Mouse (Mus musculus): Measurements from ENCODE around the gene Nfam1.

GRCm38 (mm10) chr15:83026129-83026528, 7.0 kb downstream of the Nfam1 start:
- TF ChIP-seq CTCF (IDR thresholded peaks at IDR 0.05; ENCODE audit: low read depth) (no peak), EP300 (optimal IDR thresholded peaks at IDR 0.05) (no peak)

Measured in stomach, postnatal 0 days (tissue).